Mouse (Mus musculus): ENCODE results near the gene Igf2bp2. TPM values are rescaled to one million over a fixed set of nuclear protein-coding genes. Genes with fewer than 3 reads are reported as not detected.

The Igf2bp2 gene
- polyA plus RNA-seq, 1 experiment, result not detected

- TF ChIP-seq GATA1 (IDR thresholded peaks at IDR 0.05; ENCODE audit: low read length), result no peak
Observed at GRCm38 (mm10) chr16:22160386-22161145, 2.5 kb downstream of the Igf2bp2 start.

- no peak for TF ChIP-seq GATA1 (IDR thresholded peaks at IDR 0.05; ENCODE audit: low read length)
Observed at GRCm38 (mm10) chr16:22152941-22153444, 10.1 kb downstream of the Igf2bp2 start.

GRCm38 (mm10) chr16:22151706-22152315 is 11.3 kb downstream of the Igf2bp2 start:
- TF ChIP-seq GATA1 (IDR thresholded peaks at IDR 0.05; ENCODE audit: low read length), result no peak

- TF ChIP-seq GATA1 (IDR thresholded peaks at IDR 0.05; ENCODE audit: low read length), result no peak
Observed at GRCm38 (mm10) chr16:22150421-22150820, 12.7 kb downstream of the Igf2bp2 start.

- TF ChIP-seq GATA1 (IDR thresholded peaks at IDR 0.05; ENCODE audit: low read length), result no peak
Observed at GRCm38 (mm10) chr16:22149659-22150345, 13.3 kb downstream of the Igf2bp2 start.

- no peak for TF ChIP-seq GATA1 (IDR thresholded peaks at IDR 0.05; ENCODE audit: low read length)
Observed at GRCm38 (mm10) chr16:22149076-22149475, 14.0 kb downstream of the Igf2bp2 start.

GRCm38 (mm10) chr16:22147131-22147530 is 16.0 kb downstream of the Igf2bp2 start:
- TF ChIP-seq GATA1 (IDR thresholded peaks at IDR 0.05; ENCODE audit: low read length), result no peak

- no peak for TF ChIP-seq GATA1 (IDR thresholded peaks at IDR 0.05; ENCODE audit: low read length)
Observed at GRCm38 (mm10) chr16:22146071-22146470, 17.0 kb downstream of the Igf2bp2 start.

- no peak for TF ChIP-seq GATA1 (IDR thresholded peaks at IDR 0.05; ENCODE audit: low read length)
Observed at GRCm38 (mm10) chr16:22144490-22144889, 18.6 kb downstream of the Igf2bp2 start.

- TF ChIP-seq GATA1 (IDR thresholded peaks at IDR 0.05; ENCODE audit: low read length), result no peak
Observed at GRCm38 (mm10) chr16:22140861-22141260, 22.2 kb downstream of the Igf2bp2 start.

- TF ChIP-seq GATA1 (IDR thresholded peaks at IDR 0.05; ENCODE audit: low read length), result no peak
Observed at GRCm38 (mm10) chr16:22139821-22140220, 23.3 kb downstream of the Igf2bp2 start.

- TF ChIP-seq GATA1 (IDR thresholded peaks at IDR 0.05; ENCODE audit: low read length), result no peak
Observed at GRCm38 (mm10) chr16:22136198-22136597, 26.9 kb downstream of the Igf2bp2 start.

- TF ChIP-seq GATA1 (IDR thresholded peaks at IDR 0.05; ENCODE audit: low read length), result no peak
Observed at GRCm38 (mm10) chr16:22131321-22131720, 31.8 kb downstream of the Igf2bp2 start.

GRCm38 (mm10) chr16:22129511-22129910 is 33.6 kb downstream of the Igf2bp2 start:
- no peak for TF ChIP-seq GATA1 (IDR thresholded peaks at IDR 0.05; ENCODE audit: low read length)

GRCm38 (mm10) chr16:22128595-22128994 is 34.5 kb downstream of the Igf2bp2 start:
- no peak for TF ChIP-seq GATA1 (IDR thresholded peaks at IDR 0.05; ENCODE audit: low read length)

GRCm38 (mm10) chr16:22127806-22128205 is 35.3 kb downstream of the Igf2bp2 start:
- TF ChIP-seq GATA1 (IDR thresholded peaks at IDR 0.05; ENCODE audit: low read length), result no peak
